Comparison of ENCODE assay signal across 22 mouse cellular contexts in genomic region chr3:36770096-36770495, GRCm38 (mm10).
A peak's percentile ranks its signal among the peaks of the same experiment; 100 is the strongest.
DNase-seq lines count a peak whose midpoint lies in the region; ATAC-seq and TF ChIP-seq lines count a peak whose summit lies in the region.
"Had no signal": no experiment of that assay in that cellular context is flagged by ENCODE, and none has a peak within 500 bp of the region (broad histone marks: within the 10 kb centered on the region; RNA-seq: fewer than 3 reads in every experiment).

No protein-coding gene starts in this region.

- H3K9me3 ChIP-seq in embryonic facial prominence, embryonic 11.5 days (replicated peaks; ENCODE audit: control insufficient read depth, low read length), result no peaks in the 10 kb centered on the region
- no peaks in the 10 kb centered on the region for H3K9me3 ChIP-seq in embryonic facial prominence, embryonic 10.5 days
- no peaks in the 10 kb centered on the region for H3K9me3 ChIP-seq in lung, embryonic 14.5 days (ENCODE audit: low read depth, low read length)
- no peaks in the 10 kb centered on the region for H3K9me3 ChIP-seq in embryonic facial prominence, embryonic 14.5 days (ENCODE audit: control insufficient read depth, low read length)
- no peaks in the 10 kb centered on the region for H3K9me3 ChIP-seq in intestine, postnatal 0 days (ENCODE audit: control insufficient read depth)
- H3K9me3 ChIP-seq: hindbrain, embryonic 15.5 days; midbrain, embryonic 12.5 days; neural tube, embryonic 15.5 days; stomach, embryonic 15.5 days had no signal

- no peak for ATAC-seq in embryonic facial prominence, embryonic 11.5 days (replicated peaks; ENCODE audit: insufficient number of reproducible peaks, low FRiP score, low TSS enrichment, low read depth)
- ATAC-seq in lung, embryonic 14.5 days (ENCODE audit: insufficient read depth), result no peak
- ATAC-seq in embryonic facial prominence, embryonic 14.5 days (ENCODE audit: low read depth), result no peak; the same call in 1 of the 2 replicates
- no peak for ATAC-seq in intestine, postnatal 0 days
- ATAC-seq: activated CD4-positive, CD25-positive, alpha-beta regulatory T cell, adult 4 months; forebrain, postnatal 0 days had no signal

- 50% methylated on average over 1 of the region's 1 CpGs for WGBS in embryonic facial prominence, embryonic 11.5 days
- 66% methylated on average over 1 of the region's 1 CpGs for WGBS in embryonic facial prominence, embryonic 10.5 days
- 29% methylated on average over 1 of the region's 1 CpGs for WGBS in lung, embryonic 14.5 days
- 37% methylated on average over 1 of the region's 1 CpGs for WGBS in embryonic facial prominence, embryonic 14.5 days
- 67% methylated on average over 1 of the region's 1 CpGs for WGBS in intestine, postnatal 0 days

- no peaks in the 10 kb centered on the region for H3K4me1 ChIP-seq in embryonic facial prominence, embryonic 11.5 days (ENCODE audit: control insufficient read depth, insufficient read depth, low read length)
- peaks cover 29% of the 10 kb centered on the region for H3K4me1 ChIP-seq in embryonic facial prominence, embryonic 10.5 days
- no peaks in the 10 kb centered on the region for H3K4me1 ChIP-seq in lung, embryonic 14.5 days (ENCODE audit: insufficient read depth)
- H3K4me1 ChIP-seq in embryonic facial prominence, embryonic 14.5 days (ENCODE audit: control insufficient read depth, insufficient read depth, low read length), result peaks cover 8% of the 10 kb centered on the region
- no peaks in the 10 kb centered on the region for H3K4me1 ChIP-seq in intestine, postnatal 0 days (replicated peaks; ENCODE audit: control insufficient read depth, insufficient read depth, low read length)
- H3K4me1 ChIP-seq: hindbrain, embryonic 15.5 days; stomach, embryonic 15.5 days had no signal

- H3K36me3 ChIP-seq in embryonic facial prominence, embryonic 11.5 days (replicated peaks; ENCODE audit: control insufficient read depth, insufficient read depth, low read depth, low read length), result no peaks in the 10 kb centered on the region
- H3K36me3 ChIP-seq in embryonic facial prominence, embryonic 10.5 days (replicated peaks), result no peaks in the 10 kb centered on the region
- H3K36me3 ChIP-seq in lung, embryonic 14.5 days (ENCODE audit: insufficient read depth), result no peaks in the 10 kb centered on the region
- no peaks in the 10 kb centered on the region for H3K36me3 ChIP-seq in embryonic facial prominence, embryonic 14.5 days (ENCODE audit: control insufficient read depth, insufficient read depth, low read length)
- no peaks in the 10 kb centered on the region for H3K36me3 ChIP-seq in intestine, postnatal 0 days (ENCODE audit: control insufficient read depth, insufficient read depth)
- H3K36me3 ChIP-seq: hindbrain, embryonic 15.5 days; midbrain, embryonic 12.5 days; neural tube, embryonic 15.5 days; stomach, embryonic 15.5 days had no signal

- TF ChIP-seq CTCF in lung, embryonic 14.5 days (IDR thresholded peaks at IDR 0.05; ENCODE audit: low read depth), result no peak
- TF ChIP-seq CTCF in intestine, postnatal 0 days (IDR thresholded peaks at IDR 0.05; ENCODE audit: low read depth), result no peak

- H3K27me3 ChIP-seq in embryonic facial prominence, embryonic 11.5 days (ENCODE audit: control insufficient read depth, insufficient read depth, low read length), result no peaks in the 10 kb centered on the region
- H3K27me3 ChIP-seq in embryonic facial prominence, embryonic 10.5 days (replicated peaks; ENCODE audit: low read depth, poor library complexity, severe bottlenecking), result no peaks in the 10 kb centered on the region
- H3K27me3 ChIP-seq in lung, embryonic 14.5 days (ENCODE audit: insufficient read depth, low read length), result no peaks in the 10 kb centered on the region
- H3K27me3 ChIP-seq in embryonic facial prominence, embryonic 14.5 days (replicated peaks; ENCODE audit: control insufficient read depth, insufficient read depth, low read length), result no peaks in the 10 kb centered on the region
- H3K27me3 ChIP-seq in intestine, postnatal 0 days (replicated peaks; ENCODE audit: control insufficient read depth, insufficient read depth, low read length), result no peaks in the 10 kb centered on the region
- H3K27me3 ChIP-seq: hindbrain, embryonic 15.5 days; midbrain, embryonic 12.5 days; neural tube, embryonic 15.5 days; stomach, embryonic 15.5 days had no signal

- H3K9ac ChIP-seq in embryonic facial prominence, embryonic 11.5 days (replicated peaks; ENCODE audit: low read length), result no peak overlapping the region
- H3K9ac ChIP-seq in lung, embryonic 14.5 days, result no peak overlapping the region
- no peak overlapping the region for H3K9ac ChIP-seq in embryonic facial prominence, embryonic 14.5 days (ENCODE audit: low read depth, low read length)
- no peak overlapping the region for H3K9ac ChIP-seq in intestine, postnatal 0 days (ENCODE audit: low read depth, low read length)
- H3K9ac ChIP-seq: forebrain, postnatal 0 days; hindbrain, embryonic 15.5 days; midbrain, embryonic 12.5 days; neural tube, embryonic 15.5 days; stomach, embryonic 15.5 days had no signal

- no peak overlapping the region for H3K27ac ChIP-seq in embryonic facial prominence, embryonic 11.5 days (replicated peaks; ENCODE audit: low read depth, low read length)
- H3K27ac ChIP-seq in embryonic facial prominence, embryonic 10.5 days (replicated peaks), result no peak overlapping the region
- H3K27ac ChIP-seq in lung, embryonic 14.5 days (ENCODE audit: low read depth), result no peak overlapping the region
- no peak overlapping the region for H3K27ac ChIP-seq in embryonic facial prominence, embryonic 14.5 days (replicated peaks; ENCODE audit: low read depth, low read length)
- H3K27ac ChIP-seq in intestine, postnatal 0 days (ENCODE audit: low read depth, low read length), result no peak overlapping the region
- H3K27ac ChIP-seq: hindbrain, embryonic 15.5 days; midbrain, embryonic 12.5 days; neural tube, embryonic 15.5 days; stomach, embryonic 15.5 days had no signal

- intact Hi-C loops in heart, postnatal 14 days (cut with DNase I), result no loop called here

- H3K4me2 ChIP-seq in embryonic facial prominence, embryonic 11.5 days (ENCODE audit: low read depth, low read length), result no peak overlapping the region
- no peak overlapping the region for H3K4me2 ChIP-seq in lung, embryonic 14.5 days
- H3K4me2 ChIP-seq in embryonic facial prominence, embryonic 14.5 days (ENCODE audit: low read depth, low read length), result no peak overlapping the region
- no peak overlapping the region for H3K4me2 ChIP-seq in intestine, postnatal 0 days (replicated peaks; ENCODE audit: low read depth)
- H3K4me2 ChIP-seq: heart, embryonic 11.5 days; hindbrain, embryonic 15.5 days; midbrain, embryonic 12.5 days; neural tube, embryonic 15.5 days; stomach, embryonic 15.5 days had no signal

- peak; percentile 41 for DNase-seq in embryonic facial prominence, embryonic 11.5 days (ENCODE audit: low spot score)
- no peak for DNase-seq in embryonic facial prominence, embryonic 10.5 days (ENCODE audit: low spot score)
- peak; percentile 45 for DNase-seq in heart, adult 8-10 months (ENCODE audit: low spot score)
- no peak for DNase-seq in heart, postnatal 14 days
- peak; percentile 55 for DNase-seq in lung, embryonic 14.5 days
- DNase-seq in lung, postnatal 14 days, result no peak
- DNase-seq in embryonic facial prominence, embryonic 14.5 days (ENCODE audit: low spot score), result peak; percentile 38
- DNase-seq: adrenal gland, adult 8-10 months; cerebellum, adult 11-12 months; cerebellum, postnatal 10 days; forebrain, postnatal 0 days; layer of hippocampus, postnatal 36 days; right cerebral cortex, adult 18-20 months; right cerebral cortex, postnatal 4 days; thymus, postnatal 25 days had no signal

- no peak overlapping the region for H3K4me3 ChIP-seq in embryonic facial prominence, embryonic 11.5 days (ENCODE audit: low read depth, low read length)
- no peak overlapping the region for H3K4me3 ChIP-seq in embryonic facial prominence, embryonic 10.5 days
- H3K4me3 ChIP-seq in lung, embryonic 14.5 days (ENCODE audit: low read depth, low read length), result no peak overlapping the region
- H3K4me3 ChIP-seq in embryonic facial prominence, embryonic 14.5 days (ENCODE audit: low read depth, low read length), result no peak overlapping the region
- no peak overlapping the region for H3K4me3 ChIP-seq in intestine, postnatal 0 days (ENCODE audit: low read depth, low read length)
- H3K4me3 ChIP-seq: hindbrain, embryonic 15.5 days; midbrain, embryonic 12.5 days; neural tube, embryonic 15.5 days; stomach, embryonic 15.5 days had no signal

Comparison
In these comparisons a context has a peak if more than half of its experiments do, and no peak if none do; other contexts are left out.
1. DNase-seq: peak in embryonic facial prominence, embryonic 11.5 days (single experiment), heart, adult 8-10 months (single experiment), lung, embryonic 14.5 days (single experiment) and embryonic facial prominence, embryonic 14.5 days (single experiment); none in embryonic facial prominence, embryonic 10.5 days (single experiment), heart, postnatal 14 days (0 of 2) and lung, postnatal 14 days (single experiment).